Mouse (Mus musculus): ENCODE measurements around the gene Hmga1b.

DNA sequence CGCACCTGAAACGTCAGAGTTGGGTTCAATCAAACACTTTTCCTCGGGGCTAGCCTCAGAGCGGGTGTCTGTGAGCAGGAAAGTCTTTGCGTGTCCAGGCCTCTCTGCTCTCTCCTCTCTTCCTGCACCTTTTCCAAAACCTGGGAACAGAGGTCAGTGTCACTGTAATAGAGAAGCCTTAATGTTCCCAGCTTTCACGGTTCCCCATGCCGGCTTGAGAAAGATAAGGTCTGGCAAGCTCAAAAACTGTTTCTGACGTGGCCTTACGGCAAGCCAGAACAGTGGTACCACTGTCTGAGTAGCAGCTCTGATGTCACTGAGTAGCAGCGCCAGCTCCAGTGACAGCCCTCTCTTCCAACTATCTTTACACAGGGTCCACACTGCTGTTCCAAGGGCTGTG is 48.0 kb upstream of the Hmga1b start:
- TF ChIP-seq CTCF (IDR thresholded peaks at IDR 0.05; ENCODE audit: borderline replicate concordance, extremely low read depth, insufficient read depth, insufficient read length) (no peak), POLR2A (IDR thresholded peaks at IDR 0.05; ENCODE audit: borderline replicate concordance, extremely low read depth, insufficient read depth, insufficient read length, poor library complexity, severe bottlenecking) (no peak)
